Mouse (Mus musculus) liver, embryonic 13.5 days (tissue): ENCODE results near the gene Zfp583. TPM values are rescaled to one million over a fixed set of nuclear protein-coding genes. Genes with fewer than 3 reads are reported as not detected.
"Not testable (repeated sequence)": the region's sequence is repeated elsewhere in the genome, so short reads cannot be mapped to it uniquely, and the experiment has no call there.

Experiments used
- ATAC-seq: fragments of 200-750 bp; cut with Nextera tagmentation; 2 replicates; pipeline ENCODE4 v1.8.0; 2017; ENCODE audit warnings: low read depth, mild to moderate bottlenecking, moderate number of reproducible peaks, moderate library complexity
- DNase-seq: peaks from one replicate; pipeline ENCODE4 v3.0.0; 2022
- H3K27ac ChIP-seq: fragments of 300-500 bp; sonication (generic); 2 replicates; pipeline ENCODE4 v1.5.1; 2015; ENCODE audit warnings: moderate library complexity, mild to moderate bottlenecking, inconsistent platforms
- H3K27me3 ChIP-seq: fragments of 300-500 bp; sonication (generic); 2 replicates; pipeline ENCODE4 v1.6.1; 2015; ENCODE audit warnings: mild to moderate bottlenecking, inconsistent platforms
- H3K36me3 ChIP-seq: fragments of 300-500 bp; sonication (generic); 2 replicates; pipeline ENCODE4 v1.6.1; 2015; ENCODE audit warnings: mild to moderate bottlenecking, inconsistent platforms
- H3K4me1 ChIP-seq: fragments of 300-500 bp; sonication (generic); replicated peaks from 2 replicates; pipeline ENCODE4 v1.6.1; 2015; ENCODE audit warnings: inconsistent platforms
- H3K4me2 ChIP-seq: fragments of 300-500 bp; sonication (generic); 2 replicates; pipeline ENCODE4 v1.6.1; 2015; ENCODE audit warnings: inconsistent platforms, mild to moderate bottlenecking, moderate library complexity
- H3K4me3 ChIP-seq: fragments of 300-500 bp; sonication (generic); replicated peaks from 2 replicates; pipeline ENCODE4 v1.5.1; 2015; ENCODE audit warnings: mild to moderate bottlenecking, inconsistent platforms
- H3K9ac ChIP-seq: fragments of 300-500 bp; sonication (generic); 2 replicates; pipeline ENCODE4 v1.6.1; 2015; ENCODE audit warnings: mild to moderate bottlenecking, inconsistent platforms
- H3K9me3 ChIP-seq: fragments of 300-500 bp; sonication (generic); replicated peaks from 2 replicates; pipeline ENCODE4 v1.6.1; 2016; ENCODE audit warnings: inconsistent platforms
- WGBS: fragments of 180-500 bp; shearing (Covaris S2); methylation state at CpG from one replicate; pipeline ENCODE4 v1.1.7; 2015; ENCODE audit not compliant: insufficient replicate concordance; 5-methylcytosine and 5-hydroxymethylcytosine counted together
- polyA plus RNA-seq: library from polyadenylated mRNA; unstranded; fragments of >200 nt; fragmentation: Nextera tagmentation; extraction: Ambion mirVana; gene quantifications from 2 replicates; pipeline ENCODE4 v1.2.1, GENCODE M21; 2015

The Zfp583 gene
- polyA plus RNA-seq, result 1.1 and 1.3 TPM in 2 replicates

- peak; percentile 76 for DNase-seq
- Histone ChIP-seq H3K27ac (peak within 1 kb of the TSS; percentile 60), H3K4me3 (peak within 1 kb of the TSS; percentile 68), H3K9me3 (no peaks in the 10 kb centered on the region), H3K4me1 (peaks cover 14% of the 10 kb centered on the region), H3K36me3 (no peaks in the 10 kb centered on the region), H3K27me3 (no peaks in the 10 kb centered on the region), H3K4me2 (peak within 1 kb of the TSS; percentile 79), H3K9ac (peak within 1 kb of the TSS; percentile 76)
- ATAC-seq, result peak; percentile 93
- 4% methylated on average over 31 of the region's 31 CpGs for WGBS
Observed at GRCm38 (mm10) chr7:6331233-6331956, at the start of gene Zfp583. Gene Zfp583 (minus strand): TSS chr7:6331285.

GRCm38 (mm10) chr7:6378441-6378840 lies 47.4 kb upstream of the Zfp583 start:
- Histone ChIP-seq H3K36me3 (0 out of 2 replicates have a peak, but pooled peaks cover 6% of the 10 kb centered on the region), H3K4me3 (no peak overlapping the region), H3K4me1 (peaks cover 17% of the 10 kb centered on the region), H3K9ac (no peak overlapping the region), H3K27ac (no peak overlapping the region), H3K27me3 (no peaks in the 10 kb centered on the region), H3K4me2 (no peak overlapping the region), H3K9me3 (no peaks in the 10 kb centered on the region)
- WGBS, result 80% methylated on average over 8 of the region's 8 CpGs
- DNase-seq, result no peak
- no peak for ATAC-seq

- 83% methylated on average over 3 of the region's 3 CpGs for WGBS
- Histone ChIP-seq H3K36me3 (0 out of 2 replicates have a peak, but pooled peaks cover 4% of the 10 kb centered on the region), H3K4me1 (peaks cover 19% of the 10 kb centered on the region), H3K27ac (no peak overlapping the region), H3K9me3 (no peaks in the 10 kb centered on the region), H3K4me3 (no peak overlapping the region), H3K9ac (no peak overlapping the region), H3K4me2 (no peak overlapping the region), H3K27me3 (no peaks in the 10 kb centered on the region)
- DNase-seq (no peak), ATAC-seq (no peak)
Observed at GRCm38 (mm10) chr7:6372993-6373392, 41.9 kb upstream of the Zfp583 start.

GRCm38 (mm10) chr7:6369460-6369859 lies 38.4 kb upstream of the Zfp583 start:
- Histone ChIP-seq H3K4me2 (no peak overlapping the region), H3K9ac (no peak overlapping the region), H3K4me3 (no peak overlapping the region), H3K36me3 (no peaks in the 10 kb centered on the region), H3K27ac (no peak overlapping the region), H3K27me3 (no peaks in the 10 kb centered on the region), H3K4me1 (peaks cover 49% of the 10 kb centered on the region), H3K9me3 (no peaks in the 10 kb centered on the region)
- 67% methylated on average over 3 of the region's 3 CpGs for WGBS
- ATAC-seq (peak; percentile 50), DNase-seq (no peak)

GRCm38 (mm10) chr7:6368146-6368545 lies 37.1 kb upstream of the Zfp583 start:
- not testable (repeated sequence) for H3K4me2 ChIP-seq, H3K9me3 ChIP-seq, ATAC-seq, H3K27me3 ChIP-seq, DNase-seq, H3K4me3 ChIP-seq, H3K27ac ChIP-seq, H3K9ac ChIP-seq, H3K36me3 ChIP-seq
- WGBS, result 72% methylated on average over 5 of the region's 5 CpGs
- H3K4me1 ChIP-seq, result peaks cover 62% of the 10 kb centered on the region

GRCm38 (mm10) chr7:6367185-6367584 lies 36.1 kb upstream of the Zfp583 start:
- peaks cover 70% of the 10 kb centered on the region for H3K4me1 ChIP-seq
- peak overlapping the region; percentile 41 for H3K4me2 ChIP-seq
- H3K4me3 ChIP-seq, result no peak overlapping the region
- no peaks in the 10 kb centered on the region for H3K27me3 ChIP-seq
- peak; percentile 27 for DNase-seq
- peak; percentile 16 for ATAC-seq
- H3K9ac ChIP-seq, result no peak overlapping the region
- no peaks in the 10 kb centered on the region for H3K36me3 ChIP-seq
- no peaks in the 10 kb centered on the region for H3K9me3 ChIP-seq
- 22% methylated on average over 5 of the region's 5 CpGs for WGBS
- H3K27ac ChIP-seq, result peak overlapping the region; percentile 83

DNA sequence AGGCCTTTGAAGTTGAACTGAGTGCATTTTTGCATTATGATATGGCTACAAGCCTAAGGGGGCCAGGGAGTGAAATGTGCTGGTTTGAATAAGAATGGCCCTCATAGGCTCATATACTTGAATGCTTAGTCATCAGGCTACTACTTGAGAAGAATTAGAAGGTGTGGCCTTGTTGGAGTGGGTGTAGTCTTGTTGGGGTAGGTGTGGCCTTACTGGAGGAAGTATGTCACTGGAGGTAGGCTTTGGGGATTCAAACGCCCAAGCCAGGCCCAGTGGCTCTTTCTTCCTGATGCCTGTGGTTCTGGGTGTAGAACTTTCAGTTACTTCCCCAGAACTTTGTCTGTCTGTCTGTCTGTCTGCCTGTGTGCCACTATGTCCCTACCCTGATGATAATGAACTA lies 33.7 kb upstream of the Zfp583 start:
- Histone ChIP-seq H3K4me3 (no peak overlapping the region), H3K27me3 (no peaks in the 10 kb centered on the region), H3K9ac (no peak overlapping the region), H3K27ac (no peak overlapping the region), H3K36me3 (no peaks in the 10 kb centered on the region), H3K4me1 (peaks cover 89% of the 10 kb centered on the region), H3K4me2 (peak overlapping the region; percentile 76), H3K9me3 (no peaks in the 10 kb centered on the region)
- 68% methylated on average over 1 of the region's 1 CpGs for WGBS
- no peak for DNase-seq
- ATAC-seq, result no peak

DNA sequence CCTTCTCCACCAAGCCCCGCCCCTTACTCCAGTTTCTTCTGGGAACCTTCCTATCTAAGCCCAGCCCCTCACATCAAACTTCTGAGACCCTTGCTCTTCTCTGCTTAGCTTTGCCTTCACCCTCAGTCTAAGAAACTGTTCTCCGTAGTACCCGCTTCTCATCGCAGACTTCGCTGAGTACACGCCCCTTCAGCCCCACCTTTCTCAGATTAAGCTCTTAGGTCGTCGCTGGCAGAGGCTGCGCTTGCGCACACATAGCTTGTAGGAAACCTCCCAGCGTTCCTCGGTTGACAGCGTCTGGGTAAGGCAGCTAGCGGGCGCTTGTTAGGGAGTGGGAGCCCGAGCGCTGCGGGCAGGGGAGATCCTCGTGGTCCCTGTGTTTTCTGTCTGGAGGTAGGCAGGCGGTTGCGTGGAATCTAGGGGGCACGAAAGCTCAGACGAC lies 32.0 kb upstream of the Zfp583 start, which contains the start of gene Zfp78:
Zfp78 (plus strand) TSS at position 234 of the 442 bp plus-strand sequence.
- Histone ChIP-seq H3K9me3 (no peaks in the 10 kb centered on the region), H3K4me1 (peaks cover 76% of the 10 kb centered on the region), H3K4me3 (peak within 1 kb of the TSS; percentile 66), H3K9ac (peak within 1 kb of the TSS; percentile 74), H3K27ac (peak within 1 kb of the TSS; percentile 80), H3K4me2 (peak within 1 kb of the TSS; percentile 76), H3K27me3 (no peaks in the 10 kb centered on the region), H3K36me3 (no peaks in the 10 kb centered on the region)
- peak; percentile 78 for ATAC-seq
- WGBS, result under 1% methylated on average over 23 of the region's 23 CpGs
- DNase-seq, result peak; percentile 85

GRCm38 (mm10) chr7:6362268-6363046 lies 31.4 kb upstream of the Zfp583 start:
- Histone ChIP-seq H3K4me2 (peak overlapping the region; percentile 76), H3K4me3 (peak overlapping the region; percentile 66), H3K27ac (peak overlapping the region; percentile 80), H3K36me3 (no peaks in the 10 kb centered on the region), H3K27me3 (no peaks in the 10 kb centered on the region), H3K9me3 (no peaks in the 10 kb centered on the region), H3K9ac (peak overlapping the region; percentile 67), H3K4me1 (peaks cover 70% of the 10 kb centered on the region)
- DNase-seq (peak; percentile 94), ATAC-seq (peak; percentile 83)
- under 1% methylated on average over 37 of the region's 38 CpGs for WGBS

DNA sequence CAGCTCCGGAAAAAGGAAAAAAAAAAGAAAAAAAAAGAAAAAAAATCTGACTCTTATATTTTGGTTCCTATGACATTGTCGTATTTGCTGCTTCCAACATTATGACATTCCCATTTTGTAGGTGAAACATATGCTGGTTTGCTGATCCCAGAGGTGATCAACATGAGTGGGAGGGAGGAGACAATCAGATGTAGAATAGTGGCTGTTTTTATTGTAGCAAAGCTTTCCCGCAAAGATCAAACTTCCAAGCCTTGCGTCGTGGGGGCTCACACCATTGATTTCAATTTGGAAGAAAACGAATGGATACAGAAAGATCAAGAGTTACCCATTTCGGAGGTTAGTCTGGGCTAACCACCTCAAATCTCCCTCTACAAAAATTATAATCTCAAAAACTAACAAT lies 30.7 kb upstream of the Zfp583 start:
- Histone ChIP-seq H3K4me3 (peak overlapping the region; percentile 66), H3K4me1 (peaks cover 63% of the 10 kb centered on the region), H3K27ac (peak overlapping the region; percentile 65; the same call in 1 of the 2 replicates), H3K9me3 (no peaks in the 10 kb centered on the region), H3K4me2 (peak overlapping the region; percentile 76), H3K36me3 (no peaks in the 10 kb centered on the region), H3K9ac (peak overlapping the region; percentile 67), H3K27me3 (no peaks in the 10 kb centered on the region)
- DNase-seq, result no peak
- WGBS, result 24% methylated on average over 7 of the region's 7 CpGs
- ATAC-seq, result no peak

- Histone ChIP-seq H3K4me1 (peaks cover 56% of the 10 kb centered on the region), H3K27me3 (no peaks in the 10 kb centered on the region), H3K36me3 (no peaks in the 10 kb centered on the region), H3K27ac (no peak overlapping the region), H3K4me3 (no peak overlapping the region), H3K9me3 (no peaks in the 10 kb centered on the region), H3K9ac (no peak overlapping the region), H3K4me2 (peak overlapping the region; percentile 29; the same call in 1 of the 2 replicates)
- peak; percentile 57 for DNase-seq
- WGBS, result 9% methylated on average over 9 of the region's 9 CpGs
- peak; percentile 34 for ATAC-seq
Observed at GRCm38 (mm10) chr7:6360477-6361060, 29.5 kb upstream of the Zfp583 start.
